Mouse (Mus musculus): Measurements from ENCODE around the gene Vav1. TPM values are rescaled to one million over a fixed set of nuclear protein-coding genes. Genes with fewer than 3 reads are reported as not detected.

Gene Vav1
- total RNA-seq, 2 experiments from 2014 or later: 2.9 to 4.3 TPM

GRCm38 (mm10) chr17:57250461-57251160, 28.3 kb upstream of the Vav1 start:
- peak in 1 of 2 experiments; percentile 43 for DNase-seq (ENCODE audit: low spot score in 2 of 2)
- intact Hi-C loops (cut with DNase I): no loop called here

- no peak for DNase-seq (ENCODE audit: low spot score in 2 of 2)
- intact Hi-C loops (cut with DNase I): no loop called here
These were observed 27.5 kb upstream of the Vav1 start for GRCm38 (mm10) chr17:57251431-57251830.

GRCm38 (mm10) chr17:57253306-57253705, 25.6 kb upstream of the Vav1 start:
- no peak for DNase-seq (ENCODE audit: low spot score in 2 of 2)
- intact Hi-C loops (cut with DNase I): no loop called here

GRCm38 (mm10) chr17:57255354-57255753, 23.5 kb upstream of the Vav1 start:
- DNase-seq (ENCODE audit: low spot score in 2 of 2): no peak
- intact Hi-C loops (cut with DNase I): no loop called here

- DNase-seq (ENCODE audit: low spot score in 2 of 2): no peak
- intact Hi-C loops (cut with DNase I): no loop called here
These were observed 21.9 kb upstream of the Vav1 start for GRCm38 (mm10) chr17:57256921-57257485.

- intact Hi-C loops (cut with DNase I): no loop called here
- no peak for DNase-seq (ENCODE audit: low spot score in 2 of 2)
These were observed 20.7 kb upstream of the Vav1 start for GRCm38 (mm10) chr17:57258191-57258590.

- intact Hi-C loops (cut with DNase I): no loop called here
- peak; percentile 29 to 45 for DNase-seq (ENCODE audit: low spot score in 2 of 2)
These were observed 19.2 kb upstream of the Vav1 start for GRCm38 (mm10) chr17:57259742-57260141.

- intact Hi-C loops (cut with DNase I): no loop called here
- no peak for DNase-seq (ENCODE audit: low spot score in 2 of 2)
These were observed 18.5 kb upstream of the Vav1 start for GRCm38 (mm10) chr17:57260351-57260750.

GRCm38 (mm10) chr17:57261286-57261685, 17.6 kb upstream of the Vav1 start:
- no peak for DNase-seq (ENCODE audit: low spot score in 2 of 2)
- intact Hi-C loops (cut with DNase I): no loop called here

GRCm38 (mm10) chr17:57261796-57262195, 17.1 kb upstream of the Vav1 start:
- intact Hi-C loops (cut with DNase I): no loop called here
- DNase-seq (ENCODE audit: low spot score in 2 of 2): no peak

- DNase-seq (ENCODE audit: low spot score in 2 of 2): no peak
- intact Hi-C loops (cut with DNase I): no loop called here
These were observed 15.9 kb upstream of the Vav1 start for GRCm38 (mm10) chr17:57262901-57263550.

- intact Hi-C loops (cut with DNase I): no loop called here
- no peak for DNase-seq (ENCODE audit: low spot score in 2 of 2)
These were observed 14.7 kb upstream of the Vav1 start for GRCm38 (mm10) chr17:57264164-57264563.

- DNase-seq (ENCODE audit: low spot score in 2 of 2): peak in 1 of 2 experiments; percentile 26
- intact Hi-C loops (cut with DNase I): no loop called here
These were observed 13.6 kb upstream of the Vav1 start for GRCm38 (mm10) chr17:57264972-57265945.

GRCm38 (mm10) chr17:57267556-57268126, 11.3 kb upstream of the Vav1 start:
- intact Hi-C loops (cut with DNase I): no loop called here
- no peak for DNase-seq (ENCODE audit: low spot score in 2 of 2)

GRCm38 (mm10) chr17:57271301-57271700, 7.6 kb upstream of the Vav1 start:
- DNase-seq (ENCODE audit: low spot score in 2 of 2): no peak
- intact Hi-C loops (cut with DNase I): no loop called here

- intact Hi-C loops (cut with DNase I): no loop called here
These were observed 5.1 kb upstream of the Vav1 start for GRCm38 (mm10) chr17:57273846-57274245.

GRCm38 (mm10) chr17:57274686-57275085, 4.2 kb upstream of the Vav1 start:
- intact Hi-C loops (cut with DNase I): loop anchor here (5.0 kb wide), 1 partner anchor 58 kb away; no protein-coding TSS in a partner anchor
- DNase-seq (ENCODE audit: low spot score in 2 of 2): no peak

More at GRCm38 (mm10) chr17:57273846-57274245, 5.1 kb upstream of the Vav1 start:
- no peak for DNase-seq (ENCODE audit: low spot score in 2 of 2)

GRCm38 (mm10) chr17:57275111-57275996, 3.5 kb upstream of the Vav1 start:
- intact Hi-C loops (cut with DNase I): loop anchor here (5.0 kb wide), 1 partner anchor 57 kb away; no protein-coding TSS in a partner anchor
- peak; percentile 52 to 63 for DNase-seq (ENCODE audit: low spot score in 2 of 2)
